Mouse (Mus musculus) liver, adult 2 months (tissue): ENCODE measurements around the gene Khk. TPM values are rescaled to one million over a fixed set of nuclear protein-coding genes. Genes with fewer than 3 reads are reported as not detected.

Experiments
- DNase-seq: peaks from one replicate; pipeline ENCODE4 v3.0.0-alpha.2; 2011; ENCODE audit warnings: low read depth, low spot score; ENCODE audit errors: extremely low read depth
- H3K27ac ChIP-seq: fragments of 200-500 bp; replicated peaks from 2 replicates; pipeline ENCODE4 v1.5.1; 2012; ENCODE audit warnings: low read depth, mild to moderate bottlenecking, control low read depth, inconsistent platforms, low read length; ENCODE audit not compliant: insufficient read depth
- H3K27me3 ChIP-seq: fragments of 200-500 bp; 2 replicates; pipeline ENCODE4 v1.6.1; 2012; ENCODE audit warnings: mild to moderate bottlenecking, moderate library complexity, low read length, inconsistent platforms; ENCODE audit not compliant: control insufficient read depth, insufficient read depth
- H3K36me3 ChIP-seq: fragments of 200-500 bp; 2 replicates; pipeline ENCODE4 v1.6.1; 2012; ENCODE audit warnings: low read length, inconsistent platforms; ENCODE audit not compliant: control insufficient read depth, insufficient read depth
- H3K4me1 ChIP-seq: fragments of 200-500 bp; 2 replicates; pipeline ENCODE4 v1.6.1; 2011; ENCODE audit warnings: low read length; ENCODE audit not compliant: control insufficient read depth, insufficient read depth
- H3K4me3 ChIP-seq: fragments of 200-500 bp; 2 replicates; pipeline ENCODE4 v1.5.1; 2011; ENCODE audit warnings: low read depth, mild to moderate bottlenecking, control low read depth, low read length, moderate library complexity; ENCODE audit not compliant: insufficient read depth
- H3K79me2 ChIP-seq: fragments of 200-500 bp; 2 replicates; pipeline ENCODE4 v1.6.1; 2012; ENCODE audit warnings: inconsistent platforms, mild to moderate bottlenecking, low read length, moderate library complexity; ENCODE audit not compliant: control insufficient read depth, insufficient read depth
- H3K9ac ChIP-seq: fragments of 200-500 bp; 2 replicates; pipeline ENCODE4 v1.6.1; 2012; ENCODE audit warnings: low read depth, mild to moderate bottlenecking, control low read depth, inconsistent platforms, low read length
- CTCF ChIP-seq: fragments of 200-500 bp; IDR thresholded peaks from 2 replicates; pipeline ENCODE4 v1.5.1; 2011; ENCODE audit warnings: low read depth, low read length, control low read depth
- POLR2A ChIP-seq: fragments of 200-500 bp; IDR thresholded peaks from 2 replicates; pipeline ENCODE4 v1.6.1; 2011; ENCODE audit warnings: low read length, control low read depth; ENCODE audit not compliant: insufficient read depth; ENCODE audit errors: extremely low read depth
- WGBS: fragments of 180-500 bp; shearing (Covaris S2); methylation state at CpG from one replicate; pipeline ENCODE4 v1.1.7; 2018; 5-methylcytosine and 5-hydroxymethylcytosine counted together
- polyA plus RNA-seq: library from polyadenylated mRNA; depleted of rRNA; stranded (reverse); fragments of >200 nt; gene quantifications from 2 replicates; pipeline ENCODE4 v1.2.3, GENCODE M21; 2012
- total RNA-seq: library from RNA; depleted of rRNA; stranded (reverse); fragments of >200 nt; gene quantifications from 2 replicates; pipeline ENCODE4 v1.2.3, GENCODE M21; 2014

Khk gene
- total and polyA plus RNA-seq, 2 experiments, result 405 to 735 TPM

- H3K4me1 ChIP-seq, result peaks cover 37% of the 10 kb centered on the region
- peaks cover 23% of the 10 kb centered on the region; the same call in 1 of the 2 replicates for H3K36me3 ChIP-seq
- peaks cover 4% of the 10 kb centered on the region; the same call in 1 of the 2 replicates for H3K79me2 ChIP-seq
- no peak overlapping the region for H3K4me3 ChIP-seq
- DNase-seq, result peak; percentile 100
- H3K27ac ChIP-seq, result peak overlapping the region; percentile 83
- H3K27me3 ChIP-seq, result no peaks in the 10 kb centered on the region
- TF ChIP-seq CTCF, result no peak
- no peak for TF ChIP-seq POLR2A
- H3K9ac ChIP-seq, result peak overlapping the region; percentile 45; the same call in 1 of the 2 replicates
- WGBS, result 28% methylated on average over 5 of the region's 5 CpGs
Measured at GRCm38 (mm10) chr5:30925217-30925616, 4.0 kb downstream of the Khk start.

- DNase-seq, result peak; percentile 97
- TF ChIP-seq CTCF (no peak), POLR2A (no peak)
- H3K27ac ChIP-seq, result peak overlapping the region; percentile 67
Measured at GRCm38 (mm10) chr5:30926073-30926472, 4.8 kb downstream of the Khk start.

GRCm38 (mm10) chr5:30927945-30928529 lies 6.8 kb downstream of the Khk start:
- no peak for DNase-seq
- Histone ChIP-seq H3K9ac (no peak overlapping the region), H3K36me3 (peaks cover 33% of the 10 kb centered on the region; the same call in 1 of the 2 replicates), H3K4me1 (peaks cover 29% of the 10 kb centered on the region), H3K27me3 (no peaks in the 10 kb centered on the region), H3K4me3 (no peak overlapping the region), H3K27ac (no peak overlapping the region; the same call in 1 of the 2 replicates), H3K79me2 (peaks cover 4% of the 10 kb centered on the region; the same call in 1 of the 2 replicates)
- 50% methylated on average over 7 of the region's 7 CpGs for WGBS
- no peak for TF ChIP-seq CTCF
- TF ChIP-seq POLR2A, result no peak

More at GRCm38 (mm10) chr5:30926073-30926472, 4.8 kb downstream of the Khk start:
- Histone ChIP-seq H3K4me1 (peaks cover 29% of the 10 kb centered on the region), H3K9ac (peak overlapping the region; percentile 17), H3K4me3 (no peak overlapping the region), H3K27me3 (no peaks in the 10 kb centered on the region), H3K36me3 (peaks cover 26% of the 10 kb centered on the region; the same call in 1 of the 2 replicates), H3K79me2 (peaks cover 4% of the 10 kb centered on the region; the same call in 1 of the 2 replicates)
- 16% methylated on average over 2 of the region's 2 CpGs for WGBS

- 23% methylated on average over 4 of the region's 4 CpGs for WGBS
- H3K9ac ChIP-seq, result no peak overlapping the region
- peaks cover 33% of the 10 kb centered on the region; the same call in 1 of the 2 replicates for H3K36me3 ChIP-seq
- TF ChIP-seq POLR2A (no peak), CTCF (peak; percentile 58)
- H3K4me1 ChIP-seq, result peaks cover 18% of the 10 kb centered on the region
- H3K79me2 ChIP-seq, result peaks cover 4% of the 10 kb centered on the region; the same call in 1 of the 2 replicates
- no peak overlapping the region for H3K27ac ChIP-seq
- DNase-seq, result peak; percentile 72
- no peak overlapping the region for H3K4me3 ChIP-seq
- no peaks in the 10 kb centered on the region for H3K27me3 ChIP-seq
Measured at GRCm38 (mm10) chr5:30930121-30930520, 8.9 kb downstream of the Khk start.

GRCm38 (mm10) chr5:30930846-30931245 lies 9.6 kb downstream of the Khk start:
- no peak overlapping the region for H3K4me3 ChIP-seq
- H3K4me1 ChIP-seq, result peaks cover 16% of the 10 kb centered on the region
- H3K9ac ChIP-seq, result no peak overlapping the region
- 81% methylated on average over 6 of the region's 6 CpGs for WGBS
- no peak for DNase-seq
- no peak for TF ChIP-seq POLR2A
- no peak for TF ChIP-seq CTCF
- peaks cover 4% of the 10 kb centered on the region; the same call in 1 of the 2 replicates for H3K79me2 ChIP-seq
- H3K27me3 ChIP-seq, result no peaks in the 10 kb centered on the region
- no peak overlapping the region for H3K27ac ChIP-seq
- peaks cover 33% of the 10 kb centered on the region; the same call in 1 of the 2 replicates for H3K36me3 ChIP-seq

- Histone ChIP-seq H3K27me3 (no peaks in the 10 kb centered on the region), H3K4me3 (no peak overlapping the region), H3K79me2 (peaks cover 4% of the 10 kb centered on the region; the same call in 1 of the 2 replicates), H3K4me1 (peaks cover 13% of the 10 kb centered on the region), H3K9ac (no peak overlapping the region), H3K36me3 (peaks cover 33% of the 10 kb centered on the region; the same call in 1 of the 2 replicates), H3K27ac (no peak overlapping the region)
- TF ChIP-seq CTCF (no peak), POLR2A (no peak)
- DNase-seq, result no peak
- 93% methylated on average over 4 of the region's 4 CpGs for WGBS
Measured at GRCm38 (mm10) chr5:30931378-30931777, 10.1 kb downstream of the Khk start.
